Mouse (Mus musculus): Measurements from ENCODE around the gene Osbpl11.
A peak's percentile ranks its signal among the peaks of the same experiment; 100 is the strongest.
"Not testable (repeated sequence)": the region's sequence is repeated elsewhere in the genome, so short reads cannot be mapped to it uniquely, and the experiment has no call there.

The Osbpl11 gene

GRCm38 (mm10) chr16:33184901-33185260, at the start of gene Osbpl11:
TSS of gene Osbpl11 (plus strand) at chr16:33185071.
- DNase-seq (ENCODE audit: low read depth, low spot score) = peak; percentile 99

GRCm38 (mm10) chr16:33135167-33135566, 49.7 kb upstream of the Osbpl11 start:
- no peak for DNase-seq (ENCODE audit: low read depth, low spot score)

GRCm38 (mm10) chr16:33139061-33139460, 45.8 kb upstream of the Osbpl11 start:
- DNase-seq (ENCODE audit: low read depth, low spot score) = not testable (repeated sequence)

GRCm38 (mm10) chr16:33141758-33142280, 43.1 kb upstream of the Osbpl11 start:
- DNase-seq (ENCODE audit: low read depth, low spot score) = no peak

GRCm38 (mm10) chr16:33143452-33143851, 41.4 kb upstream of the Osbpl11 start:
- no peak for DNase-seq (ENCODE audit: low read depth, low spot score)

- no peak for DNase-seq (ENCODE audit: low read depth, low spot score)
Observed at GRCm38 (mm10) chr16:33146185-33146584, 38.7 kb upstream of the Osbpl11 start.

- no peak for DNase-seq (ENCODE audit: low read depth, low spot score)
Observed at GRCm38 (mm10) chr16:33148135-33148534, 36.7 kb upstream of the Osbpl11 start.

GRCm38 (mm10) chr16:33150875-33151274, 34.0 kb upstream of the Osbpl11 start:
- DNase-seq (ENCODE audit: low read depth, low spot score) = not testable (repeated sequence)

- DNase-seq (ENCODE audit: low read depth, low spot score) = no peak
Observed at GRCm38 (mm10) chr16:33151558-33151957, 33.3 kb upstream of the Osbpl11 start.

GRCm38 (mm10) chr16:33154992-33155391, 29.9 kb upstream of the Osbpl11 start:
- DNase-seq (ENCODE audit: low read depth, low spot score) = peak; percentile 77

- DNase-seq (ENCODE audit: low read depth, low spot score) = no peak
Observed at GRCm38 (mm10) chr16:33158006-33158405, 26.9 kb upstream of the Osbpl11 start.

- DNase-seq (ENCODE audit: low read depth, low spot score) = no peak
Observed at GRCm38 (mm10) chr16:33158590-33159071, 26.2 kb upstream of the Osbpl11 start.

- DNase-seq (ENCODE audit: low read depth, low spot score) = peak; percentile 28
Observed at GRCm38 (mm10) chr16:33159363-33159762, 25.5 kb upstream of the Osbpl11 start.

GRCm38 (mm10) chr16:33163330-33164090, 21.4 kb upstream of the Osbpl11 start:
- no peak for DNase-seq (ENCODE audit: low read depth, low spot score)

GRCm38 (mm10) chr16:33166284-33166683, 18.6 kb upstream of the Osbpl11 start:
- DNase-seq (ENCODE audit: low read depth, low spot score) = peak; percentile 68

- DNase-seq (ENCODE audit: low read depth, low spot score) = peak; percentile 42
Observed at GRCm38 (mm10) chr16:33167537-33167936, 17.3 kb upstream of the Osbpl11 start.

- no peak for DNase-seq (ENCODE audit: low read depth, low spot score)
Observed at GRCm38 (mm10) chr16:33169471-33170034, 15.3 kb upstream of the Osbpl11 start.

- no peak for DNase-seq (ENCODE audit: low read depth, low spot score)
Observed at GRCm38 (mm10) chr16:33170716-33171587, 13.9 kb upstream of the Osbpl11 start.

- no peak for DNase-seq (ENCODE audit: low read depth, low spot score)
Observed at GRCm38 (mm10) chr16:33171800-33172199, 13.1 kb upstream of the Osbpl11 start.

GRCm38 (mm10) chr16:33173151-33173550, 11.7 kb upstream of the Osbpl11 start:
- no peak for DNase-seq (ENCODE audit: low read depth, low spot score)

GRCm38 (mm10) chr16:33174695-33175094, 10.2 kb upstream of the Osbpl11 start:
- no peak for DNase-seq (ENCODE audit: low read depth, low spot score)

- DNase-seq (ENCODE audit: low read depth, low spot score) = not testable (repeated sequence)
Observed at GRCm38 (mm10) chr16:33176831-33177230, 8.0 kb upstream of the Osbpl11 start.

Measured in 3T3-L1 (cell line).